Mouse (Mus musculus) myocyte (in vitro differentiated cells): ENCODE data around the gene Mlxip.

ENCODE experiments used
- CEBPB ChIP-seq: IDR thresholded peaks from 2 replicates; pipeline ENCODE4 v1.6.1; 2011; ENCODE audit warnings: mild to moderate bottlenecking, moderate library complexity; ENCODE audit not compliant: poor library complexity, insufficient read depth, severe bottlenecking
- E2F4 ChIP-seq: IDR thresholded peaks from one replicate; pipeline ENCODE4 v1.6.1; 2011; ENCODE audit warnings: mild to moderate bottlenecking, control low read depth, moderate library complexity; ENCODE audit not compliant: insufficient read depth
- MAX ChIP-seq: IDR thresholded peaks from one replicate; pipeline ENCODE4 v1.6.1; 2011; ENCODE audit warnings: low read depth, mild to moderate bottlenecking, control low read depth
- MYOD1 ChIP-seq, 3 experiments: IDR thresholded peaks; one replicate each; pipeline ENCODE4 v1.6.1; 2011; ENCODE audit warnings: control low read depth in 2 of 3, low read depth in 2 of 3, mild to moderate bottlenecking in 2 of 3, moderate library complexity in 1 of 3; ENCODE audit not compliant: insufficient read length in 2 of 3, control insufficient read depth in 1 of 3
- MYOG ChIP-seq, 3 experiments: IDR thresholded peaks; one replicate each; pipeline ENCODE4 v1.6.1; 2011; ENCODE audit warnings: control low read depth in 2 of 3, low read depth in 2 of 3, mild to moderate bottlenecking in 2 of 3; ENCODE audit not compliant: insufficient read length in 2 of 3, control insufficient read depth in 1 of 3, insufficient read depth in 1 of 3
- POLR2A ChIP-seq: IDR thresholded peaks from one replicate; pipeline ENCODE4 v1.6.1; 2011; ENCODE audit warnings: low read depth, mild to moderate bottlenecking, control low read depth, moderate library complexity; ENCODE audit not compliant: insufficient read length
- POLR2AphosphoS2 ChIP-seq: IDR thresholded peaks from one replicate; pipeline ENCODE4 v1.6.1; 2011; ENCODE audit warnings: low read depth, control low read depth; ENCODE audit not compliant: insufficient read length
- REST ChIP-seq: IDR thresholded peaks from one replicate; pipeline ENCODE4 v1.6.1; 2011; ENCODE audit warnings: mild to moderate bottlenecking, control low read depth, moderate library complexity; ENCODE audit not compliant: insufficient read depth, insufficient read length
- SRF ChIP-seq: IDR thresholded peaks from one replicate; pipeline ENCODE4 v1.6.1; 2011; ENCODE audit warnings: low read depth; ENCODE audit not compliant: control insufficient read depth, insufficient read length
- TCF12 ChIP-seq: IDR thresholded peaks from one replicate; pipeline ENCODE4 v1.6.1; 2011; ENCODE audit warnings: mild to moderate bottlenecking, control low read depth; ENCODE audit not compliant: poor library complexity, insufficient read depth, severe bottlenecking
- TCF3 ChIP-seq: IDR thresholded peaks from one replicate; pipeline ENCODE4 v1.6.1; 2011; ENCODE audit warnings: low read depth, control low read depth; ENCODE audit not compliant: insufficient read length
- USF1 ChIP-seq: IDR thresholded peaks from one replicate; pipeline ENCODE4 v1.6.1; 2011; ENCODE audit warnings: low read depth, mild to moderate bottlenecking, control low read depth, moderate library complexity

- TF ChIP-seq POLR2A: no peak
- no peak for TF ChIP-seq MYOD1 (IDR thresholded peaks at IDR 0.05; ENCODE audit: control insufficient read depth in 1 of 3, insufficient read length in 2 of 3, low read depth in 2 of 3)
- no peak for TF ChIP-seq USF1
- TF ChIP-seq TCF12: no peak
- TF ChIP-seq MYOG (IDR thresholded peaks at IDR 0.05; ENCODE audit: control insufficient read depth in 1 of 3, insufficient read depth in 1 of 3, insufficient read length in 2 of 3, low read depth in 2 of 3): no peak
- no peak for TF ChIP-seq POLR2AphosphoS2
- TF ChIP-seq TCF3: no peak
- TF ChIP-seq E2F4: no peak
- TF ChIP-seq MAX: no peak
- TF ChIP-seq CEBPB: no peak
- no peak for TF ChIP-seq REST
- no peak for TF ChIP-seq SRF
Measured at GRCm38 (mm10) chr5:123398856-123399498, 4.4 kb downstream of the Mlxip start.
